Mouse (Mus musculus) G1E-ER4 (cell line): Measurements from ENCODE around the gene Dsel. TPM values are rescaled to one million over a fixed set of nuclear protein-coding genes. Genes with fewer than 3 reads are reported as not detected.

Experiments
- GATA1 ChIP-seq: IDR thresholded peaks from one replicate; pipeline ENCODE4 v1.8.0; 2012; ENCODE audit warnings: low read length, inconsistent platforms
- polyA plus RNA-seq: library from polyadenylated mRNA; stranded (reverse); fragments of >175 nt; gene quantifications from 2 replicates; pipeline ENCODE4 v1.2.3, GENCODE M21; 2012

Dsel gene
- polyA plus RNA-seq = not detected in 2 replicates

DNA sequence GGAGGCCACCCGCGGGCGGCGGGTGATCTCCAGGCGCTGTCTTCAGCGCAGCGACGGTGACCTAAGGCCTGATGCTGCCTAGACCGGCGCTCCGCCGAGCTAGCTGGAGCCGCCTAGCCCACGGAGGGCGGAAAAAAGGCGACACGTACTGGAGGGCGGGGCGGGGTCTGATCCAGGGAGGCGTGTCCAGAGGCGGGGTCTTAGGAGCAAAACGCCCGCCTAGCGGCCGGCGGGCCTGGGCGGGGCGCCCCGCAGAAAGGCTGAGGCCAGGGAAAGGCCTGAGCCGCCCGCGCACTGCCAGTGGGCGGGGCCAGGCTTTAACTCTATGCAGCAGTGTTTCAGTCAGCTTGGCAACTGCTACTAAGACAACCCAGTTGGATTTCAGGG lies at the start of gene Dsel:
Dsel (minus strand) TSS at position 140 of the 387 bp plus-strand sequence.
- TF ChIP-seq GATA1 = no peak

DNA sequence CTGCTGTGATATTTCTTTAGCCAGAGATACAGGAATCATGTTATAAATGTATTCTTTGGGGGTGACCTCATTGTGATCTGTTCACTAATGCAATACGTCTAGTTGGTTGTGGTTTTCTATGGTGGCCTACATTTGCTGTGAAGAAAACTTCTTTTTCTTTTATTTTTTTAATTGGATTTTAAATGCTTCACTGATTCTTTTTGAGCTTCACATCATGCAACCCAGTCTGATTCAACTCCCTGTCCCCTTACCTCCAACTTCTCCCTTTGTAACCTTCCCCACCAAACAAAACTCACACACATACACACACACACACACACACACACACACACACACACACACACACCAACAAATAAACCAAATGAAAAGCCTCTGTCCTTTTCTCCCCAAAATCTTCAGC lies 46.7 kb upstream of the Dsel start:
- TF ChIP-seq GATA1 = no peak

DNA sequence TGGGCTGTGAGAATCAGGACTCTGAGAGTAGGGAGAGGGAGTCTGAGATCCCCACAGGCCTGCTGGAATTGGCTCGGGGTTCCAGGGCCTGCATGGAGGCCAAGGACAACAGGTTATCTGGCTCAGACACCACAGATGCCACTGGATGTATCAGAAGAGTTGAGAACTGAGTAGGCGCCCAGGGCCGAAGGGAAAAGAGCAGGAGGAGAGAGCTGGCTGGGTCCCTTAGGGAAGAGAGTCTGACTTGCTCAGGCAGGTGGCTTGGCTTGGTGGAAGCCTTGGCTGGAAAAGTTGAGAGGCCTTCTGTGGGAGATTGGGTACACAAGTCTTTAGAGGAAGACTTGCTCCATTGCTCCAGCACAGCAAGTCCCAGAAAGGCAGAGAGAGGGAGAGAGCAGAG lies 18.6 kb upstream of the Dsel start:
- TF ChIP-seq GATA1 = no peak

DNA sequence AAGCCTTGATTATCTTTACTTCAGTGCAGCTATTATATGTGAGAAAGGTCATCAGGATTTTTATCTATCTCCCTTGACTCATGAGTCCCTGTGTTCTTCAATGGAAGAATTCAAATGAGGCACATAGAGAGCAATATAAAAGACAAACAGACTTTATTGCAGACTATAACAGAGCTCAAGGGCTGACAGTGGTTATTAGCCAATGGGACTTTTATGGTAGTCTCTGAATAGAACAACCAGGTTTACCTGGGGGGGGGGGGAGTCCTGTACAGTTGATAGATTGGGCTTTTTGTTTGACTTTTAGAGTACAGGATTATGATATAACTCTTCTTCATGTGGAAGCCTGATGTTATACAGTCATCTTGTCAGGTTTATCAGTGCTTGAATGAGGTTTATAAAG lies 11.1 kb upstream of the Dsel start:
- TF ChIP-seq GATA1 = no peak

DNA sequence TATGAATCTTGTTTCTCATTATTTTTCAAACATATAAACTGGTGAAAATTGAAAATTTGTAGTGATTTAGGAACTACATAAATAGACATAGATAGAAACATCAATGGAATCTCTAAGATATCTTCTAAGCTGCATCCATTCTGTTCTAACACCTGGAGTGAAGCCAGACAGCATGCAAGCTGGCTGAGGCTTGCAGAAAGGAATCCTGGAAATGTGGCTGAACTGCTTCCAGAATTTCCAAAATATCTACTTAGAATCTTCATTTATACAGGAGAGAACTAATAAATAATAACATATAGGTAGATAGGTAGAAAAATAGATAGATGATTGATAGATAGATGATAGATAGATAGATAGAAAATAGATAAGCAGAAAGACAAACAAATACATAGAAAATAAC lies 8.5 kb upstream of the Dsel start:
- TF ChIP-seq GATA1 = no peak

DNA sequence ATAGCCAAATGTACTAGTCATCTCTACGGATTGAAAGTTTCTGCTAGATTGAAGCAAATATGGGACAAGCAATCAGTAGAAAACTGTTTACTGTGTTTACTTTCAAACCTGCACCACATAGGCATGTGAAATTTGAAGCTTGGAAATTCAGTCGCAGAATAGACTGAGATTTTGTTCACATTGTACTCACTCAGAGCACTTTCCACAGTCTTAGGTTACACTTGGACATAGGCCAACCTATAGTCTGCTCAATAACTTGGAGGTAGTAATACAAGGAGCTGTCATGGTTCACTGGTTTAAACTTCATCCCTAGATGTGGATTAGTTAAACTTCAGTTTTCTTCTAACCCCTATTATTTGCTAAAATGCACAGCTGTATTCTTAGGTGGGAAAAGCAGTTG lies 749 bp upstream of the Dsel start:
- no peak for TF ChIP-seq GATA1

DNA sequence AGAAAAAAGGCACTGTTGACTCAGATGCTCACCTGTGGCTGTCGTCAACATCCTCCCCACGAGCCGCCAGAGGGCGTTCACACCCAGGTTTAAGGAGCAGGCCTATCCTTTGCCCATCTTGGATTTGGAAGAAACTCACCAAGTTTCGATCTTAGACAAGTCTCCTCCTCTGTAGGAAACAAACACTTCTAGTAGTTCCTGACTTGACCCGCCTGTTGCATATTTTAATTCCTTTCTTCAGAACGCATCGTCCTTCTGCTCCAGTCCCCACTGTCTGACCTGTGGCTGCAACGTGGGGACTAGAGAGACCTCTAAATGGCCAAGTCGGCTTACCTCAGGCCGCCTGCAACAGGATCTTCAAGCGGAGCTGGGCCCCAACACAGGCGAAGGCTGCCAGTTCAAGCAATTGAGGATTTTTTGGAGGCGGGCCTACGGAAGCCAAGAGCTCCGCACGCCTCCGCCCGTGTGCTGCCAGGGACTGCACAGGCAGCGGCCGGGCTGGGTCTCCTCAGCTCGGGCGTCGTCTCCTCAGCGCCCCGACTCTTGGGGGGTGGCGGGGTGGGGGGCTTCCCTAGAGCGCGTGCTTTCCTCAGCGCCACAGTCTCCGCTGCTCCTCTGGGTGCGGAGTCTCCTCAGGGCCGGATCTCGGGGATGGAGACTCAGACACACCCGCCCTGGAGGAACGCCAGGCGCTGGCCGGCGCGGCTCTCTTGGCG lies 497 bp downstream of the Dsel start:
- no peak for TF ChIP-seq GATA1

DNA sequence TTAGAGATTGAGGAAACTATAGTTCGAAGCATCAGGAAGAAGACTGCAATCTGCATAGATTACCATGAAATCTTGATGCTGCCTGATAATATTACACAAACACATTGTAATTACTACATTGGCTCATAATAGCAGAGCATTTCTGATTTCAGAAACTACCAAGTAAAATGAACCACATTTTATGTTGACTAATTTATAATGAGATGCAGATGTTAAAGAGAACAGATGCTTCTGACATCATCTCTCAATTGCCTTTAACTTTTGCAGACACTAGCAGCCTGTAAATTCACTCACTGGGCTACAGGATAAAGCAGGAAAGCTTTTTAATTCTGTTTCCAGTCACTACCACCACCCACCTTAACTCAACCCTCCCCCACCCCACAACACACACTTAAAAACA lies 6.9 kb downstream of the Dsel start:
- no peak for TF ChIP-seq GATA1

DNA sequence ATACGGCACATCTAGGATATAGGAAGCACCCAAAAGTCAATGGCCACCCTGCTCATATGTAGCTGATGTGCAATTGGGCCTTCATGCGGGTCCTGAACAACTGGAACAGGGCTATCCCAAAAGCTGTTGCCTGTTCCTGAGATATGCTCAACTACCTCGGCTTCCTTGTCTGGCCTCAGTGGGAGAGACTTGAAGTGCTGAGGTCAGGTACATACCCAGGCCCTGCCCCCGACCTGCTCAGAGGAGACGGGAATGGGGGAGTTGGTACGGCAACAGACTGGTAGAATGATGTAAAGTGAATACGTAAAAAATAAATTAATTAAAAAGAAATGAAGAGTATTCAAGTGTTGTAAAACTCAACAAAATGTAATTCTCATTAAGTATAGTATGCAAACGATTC lies 12.3 kb downstream of the Dsel start:
- no peak for TF ChIP-seq GATA1

DNA sequence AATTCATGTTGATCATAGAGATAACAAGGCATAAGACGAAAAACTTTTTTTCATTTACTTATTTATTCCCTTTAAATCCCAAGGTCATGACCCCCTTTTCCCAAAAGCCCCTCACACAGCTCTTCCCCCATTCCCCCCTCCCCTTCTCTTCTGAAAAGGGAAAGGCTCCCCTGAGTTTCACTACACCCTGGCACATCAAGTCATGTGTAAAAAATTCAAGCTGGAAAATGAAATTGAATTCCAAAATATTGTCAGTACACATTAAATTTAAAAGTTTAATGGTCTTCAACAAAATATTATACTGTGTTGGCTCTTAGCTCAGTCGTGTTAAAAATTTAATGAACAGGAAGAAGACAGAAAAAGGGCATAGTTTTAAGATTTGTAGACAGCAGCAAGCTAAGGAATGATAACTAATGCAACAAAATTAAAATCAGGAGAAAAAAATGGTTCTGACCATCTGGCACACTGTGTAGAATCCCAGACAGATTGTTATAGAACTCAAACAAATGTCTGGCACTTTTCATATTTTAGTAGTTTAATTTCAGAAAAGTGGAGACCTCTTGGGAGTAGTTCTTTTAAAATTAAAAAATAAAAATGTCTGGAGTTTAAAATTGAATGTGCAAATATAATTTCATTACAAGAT lies 31.0 kb downstream of the Dsel start:
- TF ChIP-seq GATA1 = no peak
